Mouse (Mus musculus): ENCODE measurements around the gene Helz.

Gene Helz

GRCm38 (mm10) chr11:107675246-107675645, 127.5 kb downstream of the Helz start:
- peak; percentile 17 for DNase-seq (ENCODE audit: low spot score)

- DNase-seq (ENCODE audit: low spot score) = no peak
Observed at GRCm38 (mm10) chr11:107676207-107676940, 128.6 kb downstream of the Helz start.

- no peak for DNase-seq (ENCODE audit: low spot score)
Observed at GRCm38 (mm10) chr11:107682694-107683355, 135.1 kb downstream of the Helz start.

GRCm38 (mm10) chr11:107683544-107684465, 136.1 kb downstream of the Helz start:
- DNase-seq (ENCODE audit: low spot score) = no peak

- DNase-seq (ENCODE audit: low spot score) = no peak
Observed at GRCm38 (mm10) chr11:107686290-107686689, 138.6 kb downstream of the Helz start.

- no peak for DNase-seq (ENCODE audit: low spot score)
Observed at GRCm38 (mm10) chr11:107688480-107688879, 140.8 kb downstream of the Helz start.

- no peak for DNase-seq (ENCODE audit: low spot score)
Observed at GRCm38 (mm10) chr11:107691569-107691968, 143.8 kb downstream of the Helz start.

- no peak for DNase-seq (ENCODE audit: low spot score)
Observed at GRCm38 (mm10) chr11:107693338-107693737, 145.6 kb downstream of the Helz start.

- no peak for DNase-seq (ENCODE audit: low spot score)
Observed at GRCm38 (mm10) chr11:107699967-107700366, 152.2 kb downstream of the Helz start.

GRCm38 (mm10) chr11:107703272-107704134, 155.8 kb downstream of the Helz start:
- no peak for DNase-seq (ENCODE audit: low spot score)

GRCm38 (mm10) chr11:107705060-107705459, 157.3 kb downstream of the Helz start:
- no peak for DNase-seq (ENCODE audit: low spot score)

- DNase-seq (ENCODE audit: low spot score) = no peak
Observed at GRCm38 (mm10) chr11:107705476-107706074, 157.8 kb downstream of the Helz start.

GRCm38 (mm10) chr11:107707897-107708610, 160.3 kb downstream of the Helz start:
- DNase-seq (ENCODE audit: low spot score) = no peak

GRCm38 (mm10) chr11:107710379-107710778, 162.6 kb downstream of the Helz start:
- no peak for DNase-seq (ENCODE audit: low spot score)

- no peak for DNase-seq (ENCODE audit: low spot score)
Observed at GRCm38 (mm10) chr11:107714368-107714767, 166.6 kb downstream of the Helz start.

GRCm38 (mm10) chr11:107716332-107716938, 168.7 kb downstream of the Helz start, which contains the start of gene Cacng1:
Gene Cacng1 (minus strand): TSS chr11:107716522.
- DNase-seq (ENCODE audit: low spot score) = no peak

GRCm38 (mm10) chr11:107720264-107721021, 172.7 kb downstream of the Helz start:
- DNase-seq (ENCODE audit: low spot score) = no peak

- no peak for DNase-seq (ENCODE audit: low spot score)
Observed at GRCm38 (mm10) chr11:107721057-107721456, 173.3 kb downstream of the Helz start.

GRCm38 (mm10) chr11:107724603-107725002, 176.9 kb downstream of the Helz start:
- DNase-seq (ENCODE audit: low spot score) = no peak
